Mouse (Mus musculus) megakaryocyte-erythroid progenitor cell, adult 5-6 weeks (primary cell): ENCODE results near the gene Defb21. TPM values are rescaled to one million over a fixed set of nuclear protein-coding genes. Genes with fewer than 3 reads are reported as not detected.

Experiments used
- ATAC-seq: replicated peaks from 2 replicates; pipeline ENCODE4 v1.8.0; 2016; ENCODE audit warnings: mild to moderate bottlenecking, inconsistent platforms; ENCODE audit not compliant: severe bottlenecking, poor library complexity, low FRiP score, low TSS enrichment
- total RNA-seq, 2 experiments: library from RNA; stranded (forward) in 1 of 2; stranded (reverse) in 1 of 2; fragments of 200-1000, 215-1000 nt in 1 of 2; fragments of >200 nt in 1 of 2; fragmentation: Nextera tagmentation in 1 of 2; gene quantifications; 2 replicates each; pipeline ENCODE4 v1.2.3; 2014 to 2017

Gene Defb21
- total RNA-seq, 2 experiments from 2014 or later, result not detected

DNA sequence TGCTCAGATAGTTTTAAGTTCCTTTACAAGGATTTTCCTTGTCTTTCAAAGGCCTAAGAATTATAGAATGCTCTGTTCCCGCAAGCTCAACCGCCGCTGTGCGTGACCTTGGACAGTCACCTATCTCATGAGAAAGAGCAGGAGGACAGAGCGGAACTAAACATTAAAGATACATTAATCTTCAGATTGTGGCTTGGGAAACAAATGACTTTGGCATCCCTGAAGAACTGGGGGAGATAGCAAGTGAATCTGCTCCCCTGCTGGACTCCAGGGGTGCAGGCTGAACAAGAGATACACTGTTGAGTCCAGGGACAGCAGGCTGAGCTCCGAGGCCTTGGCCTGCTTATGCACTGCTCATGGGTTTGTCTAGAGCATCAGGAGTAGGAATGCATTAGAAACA is 27.5 kb downstream of the Defb21 start:
- no peak for ATAC-seq

DNA sequence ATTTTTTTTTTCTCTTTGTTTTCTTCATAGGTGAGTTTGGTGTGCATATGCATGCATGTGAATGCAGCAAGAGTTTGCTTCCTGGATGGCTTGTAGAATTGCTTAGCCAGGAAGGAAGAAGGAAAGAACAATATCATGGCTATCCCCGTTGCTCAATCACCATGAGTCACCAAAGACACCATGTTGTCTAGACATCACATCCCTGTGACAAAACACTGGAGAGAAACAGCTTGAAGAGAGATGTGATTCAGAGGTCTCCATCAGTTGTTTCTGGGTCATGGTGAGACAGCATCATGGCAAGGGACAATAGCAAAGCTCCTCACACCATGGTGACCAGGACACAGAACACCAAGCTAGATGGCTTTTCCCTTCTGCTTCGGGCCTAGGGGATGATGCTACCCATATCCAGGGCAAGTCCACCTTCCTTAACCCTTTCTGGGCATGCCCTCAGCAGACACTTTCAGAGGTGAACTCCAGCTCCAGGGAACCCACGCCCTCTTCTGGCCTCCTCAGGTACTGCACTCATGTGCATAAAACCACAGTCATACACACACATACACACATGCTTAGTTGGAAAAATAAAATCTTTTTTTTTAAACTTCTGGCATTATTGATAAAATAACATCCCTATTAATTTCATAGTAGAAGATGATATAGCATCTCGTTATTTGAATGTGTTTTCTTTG is 28.9 kb downstream of the Defb21 start:
- ATAC-seq, result no peak

DNA sequence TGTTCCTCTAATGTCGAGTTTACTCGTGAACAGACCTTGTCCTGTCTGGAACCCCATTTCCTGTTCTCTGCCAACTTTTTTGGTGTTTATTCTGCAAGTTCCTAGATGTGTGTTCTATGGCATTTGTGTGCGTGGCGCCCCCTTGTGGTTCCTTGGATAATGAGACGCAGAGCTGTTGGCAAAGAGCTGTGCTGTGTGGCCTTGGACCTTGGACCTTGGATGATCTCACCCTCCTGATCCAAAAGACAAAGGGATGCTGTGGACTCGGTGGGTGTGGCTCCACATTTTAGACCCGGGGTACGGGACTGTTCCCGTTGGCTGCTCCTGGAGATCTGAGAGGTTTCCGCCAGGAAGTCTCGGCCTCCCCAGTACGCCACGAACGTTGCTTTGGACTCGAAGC is 31.5 kb downstream of the Defb21 start, which contains the start of gene Defb36:
Gene Defb36 (plus strand): TSS at position 271 of the 400 bp plus-strand sequence.
- 0 out of 2 replicates have a peak, but pooled peaks have one; percentile 43 for ATAC-seq

DNA sequence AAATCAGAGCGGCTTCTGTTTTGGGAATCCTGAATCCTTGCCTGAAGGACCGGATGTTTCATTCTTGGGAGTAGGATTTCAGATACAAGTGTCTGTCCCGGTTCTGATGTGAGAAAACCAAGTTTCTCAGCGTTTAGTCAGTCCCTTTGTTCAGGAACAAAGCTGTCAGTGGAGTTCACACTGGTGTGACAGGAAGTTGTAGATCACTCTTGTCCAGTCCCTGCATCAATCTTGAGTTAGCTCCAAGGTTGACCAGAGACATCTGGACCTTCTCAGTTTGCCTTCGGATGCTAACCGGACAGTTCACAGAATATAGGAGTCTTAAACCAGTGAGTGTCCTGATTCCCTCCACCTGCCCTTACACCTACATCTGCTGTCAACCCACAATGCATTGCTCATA is 35.2 kb downstream of the Defb21 start:
- no peak for ATAC-seq

DNA sequence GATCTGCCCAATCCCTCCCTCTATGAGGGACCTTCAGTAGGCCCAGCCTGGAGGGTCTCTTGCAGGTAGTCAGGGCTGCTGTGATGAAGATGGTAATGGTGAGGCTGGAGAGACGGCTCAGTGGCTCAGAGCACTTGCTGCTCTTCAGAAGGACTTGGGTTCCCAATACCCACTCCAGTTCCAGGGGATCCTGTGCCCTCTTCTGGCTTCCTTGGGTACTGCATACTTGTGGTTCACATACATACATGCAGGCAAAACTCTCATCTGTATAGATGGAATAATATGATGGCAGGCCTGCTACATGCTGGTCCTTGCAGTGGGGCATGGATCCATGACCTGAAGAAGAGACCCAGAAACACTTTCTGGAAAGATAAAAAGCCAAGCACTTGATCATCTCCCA is 36.2 kb downstream of the Defb21 start:
- no peak for ATAC-seq

DNA sequence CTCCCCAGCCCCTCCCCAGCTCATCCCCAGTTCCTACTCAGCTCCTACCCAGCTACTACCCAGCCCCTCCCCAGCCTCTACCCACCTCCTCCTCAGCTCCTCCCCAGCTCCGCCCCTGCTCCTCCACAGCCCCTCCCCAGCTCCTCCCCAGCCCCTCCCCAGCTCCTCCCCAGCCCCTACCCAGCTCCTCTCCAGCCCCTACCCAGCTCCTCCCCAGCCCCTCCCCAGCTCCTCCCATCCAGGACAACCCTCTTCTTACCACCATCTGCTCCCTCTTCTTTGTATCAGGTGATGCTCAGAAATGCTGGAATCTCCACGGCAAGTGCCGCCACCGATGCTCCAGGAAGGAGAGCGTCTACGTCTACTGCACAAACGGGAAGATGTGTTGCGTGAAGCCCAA is 39.6 kb downstream of the Defb21 start:
- ATAC-seq, result no peak

DNA sequence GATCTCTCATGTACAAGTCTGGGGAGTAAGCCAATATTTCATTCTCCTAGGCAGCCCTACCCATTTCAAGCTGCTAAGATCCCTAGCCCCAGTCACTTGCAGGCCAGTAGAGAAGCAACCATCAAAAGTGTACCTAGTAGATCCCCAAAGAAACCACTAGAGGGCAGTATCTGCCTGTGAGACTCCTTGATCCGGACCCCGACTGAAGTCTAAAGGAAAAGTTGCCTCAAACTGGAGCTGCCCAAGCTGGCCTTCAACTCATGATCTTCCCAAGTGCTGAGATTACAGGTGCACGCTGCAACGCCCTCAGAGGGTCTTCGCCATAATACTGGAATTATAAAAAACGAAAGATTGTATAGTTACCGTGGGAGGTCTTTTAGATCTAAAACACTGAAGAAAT is 43.0 kb downstream of the Defb21 start:
- ATAC-seq, result peak; percentile 83

DNA sequence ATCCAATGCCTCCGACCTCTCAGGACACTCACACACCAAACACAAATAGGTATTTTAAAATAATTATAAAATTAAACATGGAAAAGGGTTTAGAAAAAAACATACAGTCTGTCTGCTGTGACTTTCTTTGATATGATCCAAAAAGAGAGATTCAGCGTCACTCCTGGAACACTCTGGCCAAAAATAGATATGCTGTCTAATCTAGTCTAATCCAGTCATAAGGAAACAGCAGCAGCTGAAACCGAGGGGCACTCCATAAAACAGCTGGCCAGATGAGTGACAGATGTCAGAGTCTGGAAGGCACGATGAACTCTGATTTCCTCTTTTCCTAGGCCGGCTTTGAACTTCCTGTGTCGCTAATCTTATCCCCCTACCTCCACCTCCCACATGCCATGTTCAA is 43.9 kb downstream of the Defb21 start:
- ATAC-seq, result no peak

DNA sequence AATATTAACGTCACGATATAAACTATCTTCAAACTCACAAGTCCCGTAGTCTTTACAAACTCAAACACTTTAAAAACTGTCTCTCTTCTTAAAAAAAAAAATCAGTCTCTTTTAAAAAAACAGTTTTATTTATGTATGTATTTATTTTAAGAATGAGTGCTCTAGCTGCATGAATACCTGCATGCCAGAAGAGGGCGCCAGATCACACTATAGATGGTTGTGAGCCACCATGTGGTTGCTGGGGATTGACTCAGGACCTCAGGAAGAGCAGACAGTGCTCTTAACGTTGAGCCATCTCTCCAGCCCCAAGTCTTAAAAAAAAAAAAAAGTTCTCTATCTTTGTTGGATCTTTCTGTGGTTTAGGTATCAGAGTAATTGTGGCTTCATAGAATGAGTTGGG is 44.8 kb downstream of the Defb21 start:
- no peak for ATAC-seq

DNA sequence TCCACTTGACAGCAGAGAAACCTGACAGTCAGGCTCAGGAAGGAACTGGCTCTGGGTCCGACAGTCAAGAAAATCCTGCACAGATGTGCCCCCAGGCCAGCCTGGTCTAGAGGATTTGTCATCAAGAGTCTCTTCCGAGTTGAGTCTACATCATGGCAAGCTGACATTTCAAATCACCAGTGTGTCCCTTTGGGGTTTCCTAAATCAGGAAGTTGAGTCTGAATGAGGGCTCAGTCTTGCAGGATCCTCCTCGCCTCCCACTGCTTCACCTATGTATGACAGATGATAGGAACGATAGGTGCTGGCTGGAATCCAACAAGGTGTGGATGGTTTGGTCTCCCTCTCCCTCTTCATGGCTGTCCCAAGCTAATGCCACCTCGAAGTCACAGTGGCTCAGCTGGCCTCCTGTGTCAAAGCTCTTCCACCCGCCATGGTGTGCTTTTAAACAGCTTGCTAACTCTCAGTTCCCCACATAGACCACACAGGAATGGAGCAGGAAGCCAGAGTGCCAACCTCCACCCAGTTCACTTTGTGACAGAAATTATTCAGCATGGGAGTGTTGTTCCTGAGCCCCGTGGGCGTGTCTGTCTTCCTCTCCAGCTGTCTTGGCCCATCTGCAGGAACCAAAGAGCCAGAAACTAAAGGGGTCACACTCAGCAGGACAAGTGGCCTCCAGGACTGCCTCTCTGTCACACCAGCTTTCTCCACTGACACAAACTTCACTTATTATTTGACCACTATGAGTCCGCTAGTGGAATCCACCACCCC is 48.0 kb downstream of the Defb21 start:
- no peak for ATAC-seq

DNA sequence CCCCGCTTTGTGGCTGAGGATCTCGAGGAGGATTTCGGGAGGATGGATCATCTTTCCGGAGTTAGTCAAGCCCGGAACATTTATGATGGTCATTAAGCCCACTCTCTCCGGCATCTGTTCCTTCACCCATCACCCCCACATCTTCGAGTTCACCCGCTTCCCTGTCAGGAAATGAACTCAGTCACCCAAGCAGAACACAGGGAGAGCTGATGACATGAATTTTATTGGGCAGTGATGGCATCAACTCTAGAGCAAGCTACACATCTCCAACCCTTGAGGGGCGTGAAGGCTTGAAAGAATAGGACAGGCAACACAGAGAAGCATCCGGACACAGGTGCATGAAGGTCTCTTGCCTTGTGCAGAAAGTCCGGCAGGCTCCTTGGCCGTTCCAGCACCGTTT is 49.6 kb downstream of the Defb21 start:
- no peak for ATAC-seq

DNA sequence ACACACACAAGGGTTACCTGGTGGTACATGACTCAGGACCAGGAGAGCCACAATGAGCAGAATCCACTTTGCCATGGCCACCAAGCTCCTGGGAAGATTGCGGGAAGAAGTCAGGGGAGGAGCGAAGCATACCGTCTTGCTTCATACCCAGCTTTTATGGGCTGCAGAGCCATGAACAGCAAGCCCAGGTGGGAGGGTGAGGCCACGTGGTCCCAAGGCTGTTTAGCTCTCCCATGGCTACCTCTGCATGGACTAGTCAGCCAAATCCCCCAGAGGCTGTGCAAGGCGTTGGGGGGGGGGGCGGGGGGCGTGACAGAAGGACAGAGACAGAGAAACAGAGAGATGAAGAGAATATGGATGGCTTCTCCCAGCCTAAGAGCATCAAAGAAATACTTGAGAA is 50.4 kb downstream of the Defb21 start, which contains the start of gene Defb25:
Gene Defb25 (minus strand): TSS at position 101 of the 400 bp plus-strand sequence.
- ATAC-seq, result no peak

Other genes with a start within 250 kb of the Defb21 start
- 120 and 125 TPM in 2 replicates for gene Rbck1, start 240.1 kb upstream of the Defb21 start, total RNA-seq (2014; fragmentation: Nextera tagmentation)
- 50.3 and 57.0 TPM in 2 replicates for gene Rbck1, start 240.1 kb upstream of the Defb21 start, total RNA-seq (2017)
- gene Trib3, start 228.7 kb upstream of the Defb21 start, total RNA-seq (2014; fragmentation: Nextera tagmentation), result 1.0 TPM in 1 of 2 replicates, not detected in the other
- gene Trib3, start 228.7 kb upstream of the Defb21 start, total RNA-seq (2017), result not detected in 2 replicates
- gene Nrsn2, start 196.1 kb upstream of the Defb21 start, total RNA-seq (2014; fragmentation: Nextera tagmentation), result not detected in 2 replicates
- gene Nrsn2, start 196.1 kb upstream of the Defb21 start, total RNA-seq (2017), result not detected in 2 replicates
- 22.9 and 25.1 TPM in 2 replicates for gene Sox12, start 174.7 kb upstream of the Defb21 start, total RNA-seq (2014; fragmentation: Nextera tagmentation)
- 2.4 and 7.7 TPM in 2 replicates for gene Sox12, start 174.7 kb upstream of the Defb21 start, total RNA-seq (2017)
- 10.1 and 11.2 TPM in 2 replicates for gene Zcchc3, start 157.7 kb upstream of the Defb21 start, total RNA-seq (2014; fragmentation: Nextera tagmentation)
- 6.6 and 7.8 TPM in 2 replicates for gene Zcchc3, start 157.7 kb upstream of the Defb21 start, total RNA-seq (2017)
- gene 6820408C15Rik, start 157.2 kb upstream of the Defb21 start, total RNA-seq (2014; fragmentation: Nextera tagmentation), result not detected in 2 replicates
- gene 6820408C15Rik, start 157.2 kb upstream of the Defb21 start, total RNA-seq (2017), result not detected in 2 replicates
- not detected in 2 replicates for gene Defb23, start 108.1 kb upstream of the Defb21 start, total RNA-seq (2014; fragmentation: Nextera tagmentation)
- gene Defb23, start 108.1 kb upstream of the Defb21 start, total RNA-seq (2017), result not detected in 2 replicates
- gene Defb20, start 95.7 kb upstream of the Defb21 start, total RNA-seq (2014; fragmentation: Nextera tagmentation), result not detected in 2 replicates
- gene Defb20, start 95.7 kb upstream of the Defb21 start, total RNA-seq (2017), result not detected in 2 replicates
- gene Defb22, start 82.6 kb upstream of the Defb21 start, total RNA-seq (2014; fragmentation: Nextera tagmentation), result not detected in 2 replicates
- not detected in 2 replicates for gene Defb22, start 82.6 kb upstream of the Defb21 start, total RNA-seq (2017)
- not detected in 2 replicates for gene Defb26, start 61.1 kb upstream of the Defb21 start, total RNA-seq (2014; fragmentation: Nextera tagmentation)
- gene Defb26, start 61.1 kb upstream of the Defb21 start, total RNA-seq (2017), result not detected in 2 replicates
- not detected in 2 replicates for gene Defb28, start 54.5 kb upstream of the Defb21 start, total RNA-seq (2014; fragmentation: Nextera tagmentation)
- not detected in 2 replicates for gene Defb28, start 54.5 kb upstream of the Defb21 start, total RNA-seq (2017)
- not detected in 2 replicates for gene Defb29, start 32.6 kb upstream of the Defb21 start, total RNA-seq (2014; fragmentation: Nextera tagmentation)
- not detected in 2 replicates for gene Defb29, start 32.6 kb upstream of the Defb21 start, total RNA-seq (2017)
- gene Gm17416, start 3.4 kb upstream of the Defb21 start, total RNA-seq (2014; fragmentation: Nextera tagmentation), result not detected in 2 replicates
- gene Gm17416, start 3.4 kb upstream of the Defb21 start, total RNA-seq (2017), result not detected in 2 replicates
- gene Defb19, start 7.6 kb downstream of the Defb21 start, total RNA-seq (2014; fragmentation: Nextera tagmentation), result not detected in 2 replicates
- gene Defb19, start 7.6 kb downstream of the Defb21 start, total RNA-seq (2017), result not detected in 2 replicates
- not detected in 2 replicates for gene Defb45, start 26.7 kb downstream of the Defb21 start, total RNA-seq (2014; fragmentation: Nextera tagmentation)
- not detected in 2 replicates for gene Defb45, start 26.7 kb downstream of the Defb21 start, total RNA-seq (2017)
- gene Defb36, start 31.6 kb downstream of the Defb21 start, total RNA-seq (2014; fragmentation: Nextera tagmentation), result not detected in 2 replicates
- not detected in 2 replicates for gene Defb36, start 31.6 kb downstream of the Defb21 start, total RNA-seq (2017)
- not detected in 2 replicates for gene Defb25, start 50.3 kb downstream of the Defb21 start, total RNA-seq (2014; fragmentation: Nextera tagmentation)
- not detected in 2 replicates for gene Defb25, start 50.3 kb downstream of the Defb21 start, total RNA-seq (2017)
- 4.9 TPM in 1 of 2 replicates, not detected in the other for gene Rem1, start 54.2 kb downstream of the Defb21 start, total RNA-seq (2014; fragmentation: Nextera tagmentation)
- not detected in 2 replicates for gene Rem1, start 54.2 kb downstream of the Defb21 start, total RNA-seq (2017)
- gene H13, start 96.7 kb downstream of the Defb21 start, total RNA-seq (2014; fragmentation: Nextera tagmentation), result 66.9 and 68.1 TPM in 2 replicates
- gene H13, start 96.7 kb downstream of the Defb21 start, total RNA-seq (2017), result 56.1 and 69.1 TPM in 2 replicates
- gene Mcts2, start 114.3 kb downstream of the Defb21 start, total RNA-seq (2014; fragmentation: Nextera tagmentation), result 12.5 and 20.3 TPM in 2 replicates
- gene Mcts2, start 114.3 kb downstream of the Defb21 start, total RNA-seq (2017), result 5.8 and 6.2 TPM in 2 replicates
- gene Id1, start 163.5 kb downstream of the Defb21 start, total RNA-seq (2014; fragmentation: Nextera tagmentation), result not detected in 2 replicates
- not detected in 2 replicates for gene Id1, start 163.5 kb downstream of the Defb21 start, total RNA-seq (2017)
- not detected in 2 replicates for gene Cox4i2, start 181.4 kb downstream of the Defb21 start, total RNA-seq (2014; fragmentation: Nextera tagmentation)
- not detected in 2 replicates for gene Cox4i2, start 181.4 kb downstream of the Defb21 start, total RNA-seq (2017)